Mouse (Mus musculus) intestine, embryonic 16.5 days (tissue): ENCODE data around the gene Mup22. TPM values are rescaled to one million over a fixed set of nuclear protein-coding genes. Genes with fewer than 3 reads are reported as not detected.
"Not testable (repeated sequence)": the region's sequence is repeated elsewhere in the genome, so short reads cannot be mapped to it uniquely, and the experiment has no call there.

ENCODE experiments used
- ATAC-seq: fragments of 200-750 bp; cut with Nextera tagmentation; 2 replicates; pipeline ENCODE4 v1.8.0; 2017; ENCODE audit warnings: moderate TSS enrichment, moderate library complexity
- H3K27ac ChIP-seq: fragments of 300-500 bp; sonication (generic); 2 replicates; pipeline ENCODE4 v1.5.1; 2014; ENCODE audit warnings: mild to moderate bottlenecking, low read length
- H3K27me3 ChIP-seq: fragments of 300-500 bp; sonication (generic); replicated peaks from 2 replicates; pipeline ENCODE4 v1.6.1; 2014; ENCODE audit warnings: low read length, control low read depth, mixed read lengths; ENCODE audit not compliant: control insufficient read depth, insufficient read depth
- H3K36me3 ChIP-seq: fragments of 300-500 bp; sonication (generic); 2 replicates; pipeline ENCODE4 v1.6.1; 2014; ENCODE audit warnings: low read length, control low read depth; ENCODE audit not compliant: control insufficient read depth, insufficient read depth
- H3K4me1 ChIP-seq: fragments of 300-500 bp; sonication (generic); 2 replicates; pipeline ENCODE4 v1.6.1; 2014; ENCODE audit warnings: low read length, control low read depth, mixed read lengths; ENCODE audit not compliant: control insufficient read depth, insufficient read depth
- H3K4me2 ChIP-seq: fragments of 300-500 bp; sonication (generic); 2 replicates; pipeline ENCODE4 v1.6.1; 2014; ENCODE audit warnings: low read depth, low read length, control low read depth
- H3K4me3 ChIP-seq: fragments of 300-500 bp; sonication (generic); 2 replicates; pipeline ENCODE4 v1.5.1; 2014; ENCODE audit warnings: mild to moderate bottlenecking, low read length
- H3K9ac ChIP-seq: fragments of 300-500 bp; sonication (generic); 2 replicates; pipeline ENCODE4 v1.6.1; 2014; ENCODE audit warnings: low read depth, low read length
- H3K9me3 ChIP-seq: fragments of 300-500 bp; sonication (generic); 2 replicates; pipeline ENCODE4 v1.6.1; 2016; ENCODE audit warnings: low read length, control low read depth; ENCODE audit not compliant: control insufficient read depth
- WGBS: fragments of 180-500 bp; shearing (Covaris S2); extraction: QIAGEN DNeasy Blood & Tissue Kit; methylation state at CpG from one replicate; pipeline ENCODE4 v1.1.7; 2014; 5-methylcytosine and 5-hydroxymethylcytosine counted together
- polyA plus RNA-seq: library from polyadenylated mRNA; unstranded; fragments of >200 nt; fragmentation: Nextera tagmentation; extraction: Ambion mirVana; gene quantifications from 2 replicates; pipeline ENCODE4 v1.2.1, GENCODE M21; 2015

The Mup22 gene
- not detected in 2 replicates for polyA plus RNA-seq

- H3K9ac ChIP-seq, ATAC-seq, H3K9me3 ChIP-seq, H3K36me3 ChIP-seq, H3K27ac ChIP-seq, H3K4me3 ChIP-seq, H3K4me1 ChIP-seq, H3K4me2 ChIP-seq, H3K27me3 ChIP-seq: not testable (repeated sequence)
- WGBS = 83% methylated on average over 4 of the region's 4 CpGs
Observed at GRCm38 (mm10) chr4:60821363-60821762, at the start of gene Mup22. Mup22 (minus strand) TSS chr4:60821463.

GRCm38 (mm10) chr4:60840889-60841288 is 19.6 kb upstream of the Mup22 start:
- H3K27ac ChIP-seq, H3K9ac ChIP-seq, H3K36me3 ChIP-seq, H3K9me3 ChIP-seq, ATAC-seq, H3K27me3 ChIP-seq, H3K4me1 ChIP-seq, H3K4me3 ChIP-seq, H3K4me2 ChIP-seq: not testable (repeated sequence)

Other genes starting within 250 kb of the Mup22 start
- gene Mup10, start 239.3 kb downstream of the Mup22 start, polyA plus RNA-seq = not detected in 2 replicates
- gene Mup11, start 159.1 kb downstream of the Mup22 start, polyA plus RNA-seq = not detected in 2 replicates
- gene Mup12, start 80.1 kb downstream of the Mup22 start, polyA plus RNA-seq = not detected in 2 replicates